Mouse (Mus musculus): ENCODE measurements at regions not wholly inside any gene's neighbourhood (a gene's known extent, or its start where the extent isn't known, plus 50 kb on each side); places are given as distances from the start of the nearest gene placed in this dataset.

DNA sequence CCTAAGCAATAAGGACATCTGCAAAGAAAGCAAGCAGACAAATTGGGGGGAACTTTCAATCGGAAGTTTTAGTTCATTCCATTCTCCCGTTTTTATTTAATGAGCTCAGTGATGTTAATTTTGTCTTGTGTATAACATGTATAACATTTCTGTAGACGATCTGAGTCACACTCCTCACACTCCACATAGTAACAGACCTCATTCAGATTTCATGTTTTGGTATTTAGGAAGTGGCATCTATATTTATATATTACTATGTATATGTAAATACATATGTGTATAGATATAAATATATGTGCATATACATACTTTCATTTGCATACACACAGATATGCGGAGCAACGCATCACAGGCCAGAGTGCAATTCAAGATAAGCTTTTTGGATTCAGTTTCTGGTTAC, 444.9 kb upstream of the Fam92a start:
- Histone ChIP-seq H3K27ac (ENCODE audit: insufficient read depth, low read length) (no peak overlapping the region), H3K27me3 (ENCODE audit: control insufficient read depth, insufficient read depth, low read length, poor library complexity, severe bottlenecking) (no peaks in the 10 kb centered on the region), H3K4me3 (ENCODE audit: low read depth, low read length) (no peak overlapping the region), H3K4me1 (ENCODE audit: control insufficient read depth, insufficient read depth, low read length) (no peaks in the 10 kb centered on the region), H3K9ac (ENCODE audit: low read depth, poor library complexity, severe bottlenecking) (no peak overlapping the region), H3K9me3 (replicated peaks; ENCODE audit: control insufficient read depth, insufficient read depth, low read length, poor library complexity, severe bottlenecking) (no peaks in the 10 kb centered on the region), H3K36me3 (ENCODE audit: control insufficient read depth, insufficient read depth, low read length, poor library complexity, severe bottlenecking) (no peaks in the 10 kb centered on the region)
- TF ChIP-seq EP300 (IDR thresholded peaks at IDR 0.05; ENCODE audit: insufficient read depth, low read depth, low read length): no peak
- TF ChIP-seq POLR2A (IDR thresholded peaks at IDR 0.05; ENCODE audit: insufficient read depth, low read length): no peak
- no peak for TF ChIP-seq CTCF (IDR thresholded peaks at IDR 0.05; ENCODE audit: low read depth, low read length)

DNA sequence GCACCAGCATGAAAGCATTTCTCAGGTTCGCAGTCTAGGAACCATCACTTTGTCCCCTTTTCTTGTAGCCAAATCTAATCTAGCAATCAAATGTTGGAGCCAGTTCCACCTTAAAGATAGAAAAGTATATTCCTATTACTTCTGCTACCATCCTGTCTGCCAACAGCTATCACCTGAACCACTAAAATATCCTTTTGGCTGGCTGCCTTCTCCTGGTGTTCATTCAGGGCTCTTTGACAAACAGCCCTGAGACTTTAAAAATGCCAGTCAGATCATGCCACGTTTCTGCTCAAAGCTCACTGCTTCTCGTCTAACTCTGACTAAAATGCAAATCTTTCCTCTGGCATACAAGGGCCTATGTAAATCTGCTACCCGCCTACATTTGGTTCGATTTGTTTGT, 439.7 kb upstream of the Fam92a start:
- no peak overlapping the region for H3K27ac ChIP-seq (ENCODE audit: insufficient read depth, low read length)
- TF ChIP-seq POLR2A (IDR thresholded peaks at IDR 0.05; ENCODE audit: insufficient read depth, low read length): no peak
- TF ChIP-seq EP300 (IDR thresholded peaks at IDR 0.05; ENCODE audit: insufficient read depth, low read depth, low read length): no peak
- TF ChIP-seq CTCF (IDR thresholded peaks at IDR 0.05; ENCODE audit: low read depth, low read length): no peak
- H3K36me3 ChIP-seq (ENCODE audit: control insufficient read depth, insufficient read depth, low read length, poor library complexity, severe bottlenecking): no peaks in the 10 kb centered on the region
- H3K9me3 ChIP-seq (replicated peaks; ENCODE audit: control insufficient read depth, insufficient read depth, low read length, poor library complexity, severe bottlenecking): no peaks in the 10 kb centered on the region
- no peaks in the 10 kb centered on the region for H3K27me3 ChIP-seq (ENCODE audit: control insufficient read depth, insufficient read depth, low read length, poor library complexity, severe bottlenecking)
- H3K4me3 ChIP-seq (ENCODE audit: low read depth, low read length): no peak overlapping the region
- H3K4me1 ChIP-seq (ENCODE audit: control insufficient read depth, insufficient read depth, low read length): no peaks in the 10 kb centered on the region
- no peak overlapping the region for H3K9ac ChIP-seq (ENCODE audit: low read depth, poor library complexity, severe bottlenecking)

DNA sequence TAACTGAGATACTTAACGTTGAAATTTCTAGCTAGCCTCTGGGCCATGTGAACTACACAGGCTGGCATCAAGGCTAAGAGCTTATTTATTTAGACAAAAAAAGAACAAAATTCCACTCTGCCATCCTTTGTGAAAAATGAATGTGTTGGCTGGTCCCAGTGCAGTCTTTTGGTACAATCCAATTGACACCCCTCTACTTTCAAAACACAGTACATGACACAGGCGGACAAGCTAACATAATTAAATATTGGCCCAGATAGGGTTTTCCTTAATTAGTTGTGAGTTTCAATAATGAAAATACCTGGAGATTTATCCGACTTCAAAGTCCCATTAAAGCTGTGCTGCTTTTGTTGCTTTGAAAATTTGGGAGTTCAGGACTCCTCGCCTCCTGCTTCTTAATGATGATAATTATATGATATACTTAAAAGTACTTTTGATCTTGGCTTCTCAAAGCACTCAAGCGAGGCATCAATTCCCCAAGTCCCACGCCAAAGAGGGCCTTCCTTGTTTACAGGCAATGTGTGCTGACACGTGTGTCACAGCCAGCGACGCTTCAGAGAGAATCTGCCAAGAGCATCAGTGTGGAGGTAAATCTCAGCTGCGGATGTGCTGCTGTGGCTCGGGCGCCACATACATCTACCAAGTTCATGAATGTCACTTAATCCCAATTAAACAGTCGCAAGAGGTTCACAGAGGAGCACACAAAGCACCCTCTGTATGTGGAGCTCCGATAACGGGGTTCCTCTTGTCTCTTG, 429.5 kb upstream of the Fam92a start:
- no peaks in the 10 kb centered on the region for H3K36me3 ChIP-seq (ENCODE audit: control insufficient read depth, insufficient read depth, low read length, poor library complexity, severe bottlenecking)
- TF ChIP-seq EP300 (IDR thresholded peaks at IDR 0.05; ENCODE audit: insufficient read depth, low read depth, low read length): no peak
- TF ChIP-seq CTCF (IDR thresholded peaks at IDR 0.05; ENCODE audit: low read depth, low read length): no peak
- no peak for TF ChIP-seq POLR2A (IDR thresholded peaks at IDR 0.05; ENCODE audit: insufficient read depth, low read length)
- H3K9ac ChIP-seq (ENCODE audit: low read depth, poor library complexity, severe bottlenecking): no peak overlapping the region
- H3K4me1 ChIP-seq (ENCODE audit: control insufficient read depth, insufficient read depth, low read length): no peaks in the 10 kb centered on the region
- H3K9me3 ChIP-seq (replicated peaks; ENCODE audit: control insufficient read depth, insufficient read depth, low read length, poor library complexity, severe bottlenecking): no peaks in the 10 kb centered on the region
- no peak overlapping the region for H3K4me3 ChIP-seq (ENCODE audit: low read depth, low read length)
- H3K27ac ChIP-seq (ENCODE audit: insufficient read depth, low read length): no peak overlapping the region
- H3K27me3 ChIP-seq (ENCODE audit: control insufficient read depth, insufficient read depth, low read length, poor library complexity, severe bottlenecking): no peaks in the 10 kb centered on the region

DNA sequence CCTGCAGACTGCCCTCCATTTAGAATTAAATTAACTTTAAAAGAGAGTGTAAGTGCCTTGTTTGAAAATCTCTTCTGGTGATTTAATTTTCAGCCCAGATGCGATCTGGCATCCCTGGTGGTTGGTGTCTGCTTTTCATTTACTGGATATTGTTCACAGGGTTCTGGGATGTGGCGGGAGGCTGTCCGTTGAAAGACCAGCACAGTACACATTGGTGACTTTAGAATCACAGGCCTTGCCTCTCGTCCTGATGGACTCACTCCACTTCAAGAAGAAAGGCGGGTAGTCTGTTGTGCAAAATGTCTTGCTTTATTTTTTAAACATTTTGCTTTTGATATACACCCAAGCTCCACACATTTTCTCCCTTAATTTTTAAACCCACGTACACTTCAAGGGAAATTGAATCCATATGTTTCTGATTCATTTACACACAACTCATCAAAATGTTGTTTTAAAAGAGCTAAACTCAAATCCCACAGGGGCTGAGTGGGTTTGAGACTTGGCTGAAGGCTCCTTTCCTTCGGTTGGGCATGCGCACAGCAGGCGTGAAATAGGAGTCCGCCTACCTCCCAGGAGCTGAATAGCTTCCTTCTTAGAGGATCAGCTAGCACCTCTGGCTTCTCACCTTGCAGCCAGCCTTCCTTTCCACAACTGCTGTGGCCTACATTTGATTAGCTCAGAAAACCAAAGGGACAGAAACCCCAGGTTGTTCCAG, 424.1 kb upstream of the Fam92a start:
- no peak overlapping the region for H3K27ac ChIP-seq (ENCODE audit: insufficient read depth, low read length)
- no peak overlapping the region for H3K9ac ChIP-seq (ENCODE audit: low read depth, poor library complexity, severe bottlenecking)
- no peaks in the 10 kb centered on the region for H3K4me1 ChIP-seq (ENCODE audit: control insufficient read depth, insufficient read depth, low read length)
- no peaks in the 10 kb centered on the region for H3K36me3 ChIP-seq (ENCODE audit: control insufficient read depth, insufficient read depth, low read length, poor library complexity, severe bottlenecking)
- H3K4me3 ChIP-seq (ENCODE audit: low read depth, low read length): no peak overlapping the region
- no peak for TF ChIP-seq POLR2A (IDR thresholded peaks at IDR 0.05; ENCODE audit: insufficient read depth, low read length)
- no peak for TF ChIP-seq EP300 (IDR thresholded peaks at IDR 0.05; ENCODE audit: insufficient read depth, low read depth, low read length)
- no peak for TF ChIP-seq CTCF (IDR thresholded peaks at IDR 0.05; ENCODE audit: low read depth, low read length)
- H3K27me3 ChIP-seq (ENCODE audit: control insufficient read depth, insufficient read depth, low read length, poor library complexity, severe bottlenecking): no peaks in the 10 kb centered on the region
- H3K9me3 ChIP-seq (replicated peaks; ENCODE audit: control insufficient read depth, insufficient read depth, low read length, poor library complexity, severe bottlenecking): no peaks in the 10 kb centered on the region

DNA sequence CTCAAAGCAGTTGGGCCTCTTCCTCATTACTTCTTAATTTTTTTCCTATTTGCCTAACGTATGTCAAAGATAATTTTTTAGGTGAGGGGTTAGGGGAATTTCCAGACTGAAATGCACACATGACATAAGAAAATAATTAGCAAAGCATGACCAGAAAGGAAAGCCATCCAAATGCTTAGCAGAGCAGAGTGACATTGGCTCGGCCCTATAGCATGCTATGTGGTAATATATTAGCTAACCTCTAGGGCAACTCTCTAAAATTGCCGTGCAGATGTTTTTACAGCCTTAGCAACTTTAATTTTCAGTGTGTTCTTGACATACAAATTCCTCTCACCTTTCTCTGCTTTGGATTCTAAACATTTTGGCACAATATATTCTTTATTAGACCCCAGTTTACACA, 421.2 kb upstream of the Fam92a start:
- Histone ChIP-seq H3K27ac (ENCODE audit: insufficient read depth, low read length) (no peak overlapping the region), H3K4me3 (ENCODE audit: low read depth, low read length) (no peak overlapping the region), H3K4me1 (ENCODE audit: control insufficient read depth, insufficient read depth, low read length) (no peaks in the 10 kb centered on the region), H3K27me3 (ENCODE audit: control insufficient read depth, insufficient read depth, low read length, poor library complexity, severe bottlenecking) (no peaks in the 10 kb centered on the region), H3K9ac (ENCODE audit: low read depth, poor library complexity, severe bottlenecking) (no peak overlapping the region), H3K9me3 (replicated peaks; ENCODE audit: control insufficient read depth, insufficient read depth, low read length, poor library complexity, severe bottlenecking) (no peaks in the 10 kb centered on the region), H3K36me3 (ENCODE audit: control insufficient read depth, insufficient read depth, low read length, poor library complexity, severe bottlenecking) (no peaks in the 10 kb centered on the region)
- TF ChIP-seq EP300 (IDR thresholded peaks at IDR 0.05; ENCODE audit: insufficient read depth, low read depth, low read length): no peak
- TF ChIP-seq POLR2A (IDR thresholded peaks at IDR 0.05; ENCODE audit: insufficient read depth, low read length): no peak

DNA sequence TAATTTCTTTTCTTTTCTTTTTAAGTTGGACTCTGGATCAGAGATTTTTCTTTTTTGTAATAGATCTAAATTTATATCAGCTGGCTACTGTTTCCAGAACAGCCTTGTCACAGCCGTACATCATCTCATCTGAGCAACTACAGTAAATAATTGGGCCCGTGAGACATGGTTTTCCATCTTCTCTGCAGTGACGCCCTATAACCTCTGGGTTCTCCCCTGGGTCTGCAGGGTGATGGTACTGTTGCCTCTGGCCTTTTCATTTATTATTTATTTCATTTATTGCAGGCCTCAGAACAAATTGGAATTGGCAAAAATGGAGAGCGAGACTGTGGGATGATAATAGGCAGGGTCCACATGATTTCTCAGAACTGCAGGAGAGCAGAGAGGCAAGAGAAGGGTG, 406.3 kb upstream of the Fam92a start:
- TF ChIP-seq CTCF (IDR thresholded peaks at IDR 0.05; ENCODE audit: low read depth, low read length) (no peak), POLR2A (IDR thresholded peaks at IDR 0.05; ENCODE audit: insufficient read depth, low read length) (no peak), EP300 (IDR thresholded peaks at IDR 0.05; ENCODE audit: insufficient read depth, low read depth, low read length) (no peak)
- Histone ChIP-seq H3K36me3 (ENCODE audit: control insufficient read depth, insufficient read depth, low read length, poor library complexity, severe bottlenecking) (no peaks in the 10 kb centered on the region), H3K9ac (ENCODE audit: low read depth, poor library complexity, severe bottlenecking) (no peak overlapping the region), H3K27ac (ENCODE audit: insufficient read depth, low read length) (no peak overlapping the region), H3K4me3 (ENCODE audit: low read depth, low read length) (no peak overlapping the region), H3K27me3 (ENCODE audit: control insufficient read depth, insufficient read depth, low read length, poor library complexity, severe bottlenecking) (no peaks in the 10 kb centered on the region), H3K4me1 (ENCODE audit: control insufficient read depth, insufficient read depth, low read length) (no peaks in the 10 kb centered on the region), H3K9me3 (replicated peaks; ENCODE audit: control insufficient read depth, insufficient read depth, low read length, poor library complexity, severe bottlenecking) (no peaks in the 10 kb centered on the region)

Data from ES-Bruce4 (cell line).